Mouse (Mus musculus) ES-E14 (cell line): ENCODE measurements around the gene Kcnn1. TPM values are rescaled to one million over a fixed set of nuclear protein-coding genes. Genes with fewer than 3 reads are reported as not detected.
A peak's percentile ranks its signal among the peaks of the same experiment; 100 is the strongest.

Experiments
- DNase-seq: peaks from one replicate; pipeline ENCODE4 v3.0.0-alpha.2; 2013; ENCODE audit warnings: low read depth, low spot score
- H3K27ac ChIP-seq: 2 replicates; pipeline ENCODE4 v1.5.1; 2012; ENCODE audit warnings: low read depth, mild to moderate bottlenecking, low read length, moderate library complexity, mixed read lengths; ENCODE audit not compliant: poor library complexity, insufficient read depth, severe bottlenecking
- H3K36me3 ChIP-seq: 2 replicates; pipeline ENCODE4 v1.6.1; 2012; ENCODE audit warnings: mild to moderate bottlenecking, low read length, moderate library complexity, mixed read lengths; ENCODE audit not compliant: control insufficient read depth, poor library complexity, insufficient read depth, severe bottlenecking
- H3K4me1 ChIP-seq, 2 experiments: fragments of 150-350 bp in 1 of 2; sonication (generic) in 1 of 2; 2 replicates each; pipeline ENCODE4 v1.6.1; 2012; ENCODE audit warnings: low read length in 2 of 2, mild to moderate bottlenecking in 1 of 2, mixed read lengths in 1 of 2; ENCODE audit not compliant: control insufficient read depth in 2 of 2, insufficient read depth in 2 of 2, poor library complexity in 1 of 2
- H3K4me3 ChIP-seq, 2 experiments: fragments of 150-350 bp in 1 of 2; sonication (generic) in 1 of 2; 2 replicates each; pipeline ENCODE4 v1.5.1; 2012; ENCODE audit warnings: low read length in 2 of 2, low read depth in 1 of 2, mild to moderate bottlenecking in 1 of 2, mixed read lengths in 1 of 2; ENCODE audit not compliant: insufficient read depth in 1 of 2, poor library complexity in 1 of 2, severe bottlenecking in 1 of 2
- H3K9ac ChIP-seq: 2 replicates; pipeline ENCODE4 v1.6.1; 2012; ENCODE audit warnings: low read depth, mild to moderate bottlenecking, low read length, mixed read lengths; ENCODE audit not compliant: poor library complexity, insufficient read depth, severe bottlenecking
- H3K9me3 ChIP-seq: fragments of 150-350 bp; sonication (generic); 2 replicates; pipeline ENCODE4 v1.6.1; 2012; ENCODE audit warnings: low read depth, mild to moderate bottlenecking, low read length; ENCODE audit not compliant: control insufficient read depth, insufficient read depth
- CHD2 ChIP-seq: IDR thresholded peaks from 2 replicates; pipeline ENCODE4 v1.6.1; 2014; ENCODE audit warnings: mild to moderate bottlenecking, low read depth, low read length, inconsistent platforms
- HCFC1 ChIP-seq: IDR thresholded peaks from 2 replicates; pipeline ENCODE4 v1.6.1; 2012; ENCODE audit warnings: low read length, inconsistent platforms, borderline replicate concordance; ENCODE audit not compliant: insufficient read depth
- MAFK ChIP-seq: IDR thresholded peaks from 2 replicates; pipeline ENCODE4 v1.6.1; 2014; ENCODE audit warnings: mild to moderate bottlenecking, low read depth, low read length, inconsistent platforms; ENCODE audit not compliant: insufficient read depth
- ZC3H11A ChIP-seq: IDR thresholded peaks from 2 replicates; pipeline ENCODE4 v1.6.1; 2012; ENCODE audit warnings: low read depth, mild to moderate bottlenecking, inconsistent platforms, low read length, borderline replicate concordance
- ZNF384 ChIP-seq: IDR thresholded peaks from 2 replicates; pipeline ENCODE4 v1.6.1; 2012; ENCODE audit warnings: low read depth, low read length, inconsistent platforms
- in situ Hi-C, 2 experiments: fragments of 600-800 bp; cut with MboI; formaldehyde crosslinking; loops; one replicate each; pipeline ENCODE4 v1.15.1; 2025; ENCODE audit warnings: low sequenced_read_pairs in 2 of 2, inconsistent platforms in 1 of 2; ENCODE audit not compliant: unreplicated experiment in 2 of 2
- total RNA-seq: library from RNA; depleted of rRNA; stranded (reverse); fragments of 300-350 nt; gene quantifications from 2 replicates; pipeline ENCODE4 v1.2.3, GENCODE M21; 2012

The Kcnn1 gene
- total RNA-seq, 1 experiment = 3.7 TPM

DNA sequence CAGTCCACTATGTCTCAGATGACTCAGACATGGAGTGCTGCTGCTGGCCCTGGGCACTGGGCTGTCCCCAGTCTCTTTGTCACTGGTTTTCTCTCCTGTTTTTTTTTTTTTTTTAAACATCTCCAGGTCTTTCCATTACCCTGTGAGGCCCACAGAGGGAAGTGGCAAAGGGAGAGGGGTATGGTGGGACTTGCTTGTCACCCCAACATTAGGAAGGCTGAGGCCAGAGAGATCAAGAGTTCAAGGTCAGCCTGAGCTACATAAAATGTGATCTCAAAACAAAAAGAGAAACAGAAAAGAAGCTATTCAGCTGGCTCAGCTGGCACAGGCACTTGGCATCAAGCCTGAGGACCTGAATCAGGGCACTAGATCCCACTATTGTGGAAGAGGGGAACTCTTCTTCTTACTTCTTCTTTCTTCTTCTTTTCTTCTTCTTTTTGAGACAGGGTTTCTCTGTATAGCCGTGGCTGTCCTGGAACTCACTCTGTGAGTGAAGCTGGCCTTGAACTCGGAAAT is 37.9 kb upstream of the Kcnn1 start:
- peaks cover 8% of the 10 kb centered on the region for H3K36me3 ChIP-seq
- no peak for DNase-seq
- H3K27ac ChIP-seq = no peak overlapping the region
- no peaks in the 10 kb centered on the region for H3K9me3 ChIP-seq
- TF ChIP-seq MAFK (no peak), CHD2 (no peak), ZNF384 (no peak), HCFC1 (no peak), ZC3H11A (no peak)
- no peak overlapping the region for H3K9ac ChIP-seq
- no peak overlapping the region for H3K4me3 ChIP-seq
- peaks cover 0 to 6% of the 10 kb centered on the region in 2 experiments; a peak in 1 of 4 replicates for H3K4me1 ChIP-seq
- in situ Hi-C loops = no loop called here

DNA sequence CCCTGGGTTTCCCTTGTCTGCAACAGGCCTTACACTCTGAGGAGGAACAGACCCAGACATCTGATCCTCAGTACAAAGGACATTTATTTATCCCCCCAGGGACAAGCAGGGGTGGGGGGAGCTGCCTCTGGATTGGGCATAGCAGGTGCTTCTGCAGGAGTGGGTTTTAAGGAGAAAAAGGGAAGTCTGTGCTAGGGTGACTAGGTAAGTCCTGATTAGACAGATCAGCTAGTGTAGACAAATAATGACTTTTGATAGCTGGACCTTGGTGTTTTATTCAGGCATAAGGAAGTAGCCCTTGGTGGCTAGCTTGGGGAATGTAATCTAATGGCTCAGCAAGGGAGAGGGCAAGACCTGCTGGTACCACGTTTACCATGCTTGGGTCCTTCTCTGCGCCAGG is 36.2 kb upstream of the Kcnn1 start:
- Histone ChIP-seq H3K9ac (no peak overlapping the region), H3K4me3 (no peak overlapping the region), H3K4me1 (peaks cover 0 to 10% of the 10 kb centered on the region in 2 experiments; a peak in 1 of 4 replicates), H3K36me3 (peaks cover 24% of the 10 kb centered on the region), H3K9me3 (no peaks in the 10 kb centered on the region), H3K27ac (no peak overlapping the region)
- DNase-seq = no peak
- TF ChIP-seq HCFC1 (no peak), ZC3H11A (no peak), ZNF384 (no peak), CHD2 (no peak), MAFK (no peak)
- in situ Hi-C loops = no loop called here

DNA sequence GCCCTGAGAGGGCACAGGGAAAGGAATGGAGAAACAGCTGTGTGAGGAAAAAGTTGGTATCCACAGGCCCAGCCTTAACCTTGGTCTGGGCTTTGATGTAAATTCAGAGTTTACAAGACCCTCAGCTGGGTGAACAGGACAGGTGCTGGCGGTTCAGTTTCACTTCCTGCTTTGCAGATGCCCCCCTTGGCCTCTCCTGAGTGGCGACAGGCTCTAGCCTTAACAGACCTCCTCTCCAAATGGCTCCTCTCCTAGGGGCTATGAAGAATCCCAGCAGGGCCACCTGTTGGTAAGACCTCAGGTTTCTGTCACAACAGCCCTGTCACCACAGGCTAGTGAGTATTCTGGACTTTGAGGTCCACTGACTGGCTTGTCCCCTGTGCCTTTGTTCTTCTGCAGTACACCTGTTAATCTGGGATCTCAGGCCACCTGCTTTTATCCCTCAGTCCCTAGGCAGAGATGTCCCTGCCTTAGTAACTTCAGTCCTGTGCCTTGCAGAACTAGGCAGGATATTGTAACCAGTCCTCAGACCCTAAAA is 35.7 kb upstream of the Kcnn1 start:
- H3K4me1 ChIP-seq = peaks cover 0 to 8% of the 10 kb centered on the region in 2 experiments; a peak in 1 of 4 replicates
- in situ Hi-C loops = no loop called here
- TF ChIP-seq ZC3H11A (no peak), CHD2 (no peak), ZNF384 (no peak)
- H3K9ac ChIP-seq = peak overlapping the region; percentile 59
- peak overlapping the region in 1 of 2 experiments; percentile 31; a peak in 1 of 4 replicates for H3K4me3 ChIP-seq
- no peak for DNase-seq
- no peaks in the 10 kb centered on the region for H3K9me3 ChIP-seq
- H3K36me3 ChIP-seq = peaks cover 27% of the 10 kb centered on the region
- H3K27ac ChIP-seq = no peak overlapping the region

DNA sequence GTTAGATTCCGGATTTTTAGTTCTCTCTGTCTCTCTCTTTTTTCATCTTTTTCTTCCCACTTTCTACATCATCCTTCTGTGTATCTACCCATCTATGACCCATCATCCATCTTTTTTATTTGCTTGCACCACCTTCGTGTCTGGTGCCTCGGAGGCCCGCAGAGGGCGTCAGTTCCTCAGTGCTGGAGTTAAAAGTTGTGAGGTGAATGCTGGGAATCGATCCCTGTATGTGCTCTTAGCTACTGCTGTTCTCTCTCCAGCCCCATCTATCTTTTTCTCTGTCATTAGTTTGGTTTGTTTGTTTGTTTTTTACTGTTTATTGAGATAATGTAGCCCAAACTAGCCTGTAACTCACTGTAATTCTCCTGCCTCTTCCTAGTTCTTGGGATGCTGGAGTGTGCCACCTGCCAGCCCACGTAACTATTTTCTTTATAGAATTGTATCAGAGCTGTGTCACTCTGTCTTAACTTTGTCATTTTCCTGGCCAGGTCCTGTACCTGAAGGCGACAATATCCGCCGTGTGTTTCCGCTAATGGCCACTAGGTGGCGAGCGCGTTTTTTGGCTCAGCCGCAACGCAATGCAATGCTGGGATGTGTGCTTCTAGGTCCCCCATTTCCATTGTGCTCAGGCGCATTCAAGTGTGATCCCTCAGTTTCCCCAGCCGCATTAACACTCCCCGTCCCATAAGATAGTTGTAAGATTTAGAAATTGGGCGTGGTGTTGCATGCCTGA is 34.8 kb upstream of the Kcnn1 start:
- Histone ChIP-seq H3K27ac (peak overlapping the region; percentile 67; the same call in 1 of the 2 replicates), H3K9me3 (no peaks in the 10 kb centered on the region), H3K9ac (peak overlapping the region; percentile 90), H3K4me1 (peaks cover 0 to 11% of the 10 kb centered on the region in 2 experiments; a peak in 1 of 4 replicates), H3K36me3 (peaks cover 30% of the 10 kb centered on the region), H3K4me3 (peak overlapping the region; percentile 76 to 82)
- TF ChIP-seq HCFC1 (no peak), ZC3H11A (peak; percentile 44)
- DNase-seq = peak; percentile 69
- in situ Hi-C loops = no loop called here
